Mouse (Mus musculus): Measurements from ENCODE around the gene Gm10964.

Gene Gm10964

GRCm38 (mm10) chr3:103780271-103780670, 41.1 kb downstream of the Gm10964 start:
- DNase-seq: peak; percentile 68

- DNase-seq: peak; percentile 66
Measured at GRCm38 (mm10) chr3:103780777-103781176, 41.6 kb downstream of the Gm10964 start.

GRCm38 (mm10) chr3:103782844-103783609, 43.9 kb downstream of the Gm10964 start:
- peak; percentile 43 for DNase-seq

- peak; percentile 89 for DNase-seq
Measured at GRCm38 (mm10) chr3:103787225-103787624, 48.1 kb downstream of the Gm10964 start.

GRCm38 (mm10) chr3:103789096-103789495, 49.9 kb downstream of the Gm10964 start:
- DNase-seq: no peak

- DNase-seq: peak; percentile 97
Measured at GRCm38 (mm10) chr3:103789891-103790345, 50.8 kb downstream of the Gm10964 start.

GRCm38 (mm10) chr3:103790346-103791145, 51.4 kb downstream of the Gm10964 start:
- peak; percentile 94 for DNase-seq

GRCm38 (mm10) chr3:103791230-103792110, 52.3 kb downstream of the Gm10964 start, which contains the start of gene Hipk1:
Gene Hipk1 (minus strand): TSS chr3:103791563.
- peak; percentile 100 for DNase-seq

- DNase-seq: peak; percentile 86
Measured at GRCm38 (mm10) chr3:103792111-103792406, 52.9 kb downstream of the Gm10964 start.

- peak; percentile 96 for DNase-seq
Measured at GRCm38 (mm10) chr3:103792566-103792965, 53.4 kb downstream of the Gm10964 start.
